Mouse (Mus musculus) thymus, postnatal 36 days (tissue): Measurements from ENCODE around the gene Samt2.
"Not testable (repeated sequence)": the region's sequence is repeated elsewhere in the genome, so short reads cannot be mapped to it uniquely, and the experiment has no call there.

Source experiments
- DNase-seq, 2 experiments: peaks; one replicate each; pipeline ENCODE4 v3.0.0; 2022; ENCODE audit warnings: mixed read lengths in 2 of 2

The Samt2 gene

DNA sequence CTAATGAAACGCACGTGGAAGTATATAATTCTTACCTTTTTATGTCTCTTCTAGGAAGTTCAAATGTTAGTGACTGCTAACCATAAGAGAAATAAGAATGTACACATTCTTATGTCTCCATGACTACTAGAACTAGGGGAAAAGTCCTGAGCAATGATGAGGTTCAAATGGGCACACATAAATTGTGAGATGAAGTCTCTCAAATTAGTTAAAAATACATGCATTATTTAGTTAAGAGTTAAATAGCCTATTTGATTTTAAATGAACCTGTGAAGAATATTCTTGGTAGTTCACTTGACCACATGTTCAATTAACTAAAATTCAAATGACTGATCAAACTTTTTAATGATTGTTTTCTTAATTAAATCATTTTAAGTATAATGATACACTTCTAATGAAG is at the start of gene Samt2:
Samt2 (minus strand) TSS at position 101 of the 400 bp plus-strand sequence.
- DNase-seq: not testable (repeated sequence)
